Comparison of ENCODE assay signal across 12 mouse cellular contexts in genomic region chr17:3836386-3836785, GRCm38 (mm10).
"Had no signal": no experiment of that assay in that cellular context is flagged by ENCODE, and none has a peak within 500 bp of the region (broad histone marks: within the 10 kb centered on the region; RNA-seq: fewer than 3 reads in every experiment).

No protein-coding gene starts in this region.

- DNase-seq: lung, adult 18-20 months; lung, embryonic 14.5 days; lung, postnatal 10 days; lung, postnatal 4 days; midbrain, embryonic 14.5 days; right cerebral cortex, adult 18-20 months; right cerebral cortex, postnatal 25 days; right cerebral cortex, postnatal 4 days; spleen, adult 18-20 months; thymus, adult 18-20 months; thymus, postnatal 14 days; thymus, postnatal 36 days had no signal
